Comparison of ENCODE assay signal across 7 mouse cellular contexts in genomic region chr11:116620559-116621253, GRCm38 (mm10). TPM values are rescaled to one million over a fixed set of nuclear protein-coding genes. Genes with fewer than 3 reads are reported as not detected.
DNase-seq lines count a peak whose midpoint lies in the region; ATAC-seq and TF ChIP-seq lines count a peak whose summit lies in the region.

No protein-coding gene starts in this region.

- H3K4me3 ChIP-seq in embryonic facial prominence, embryonic 13.5 days, result no peak overlapping the region
- H3K4me3 ChIP-seq in intestine, embryonic 14.5 days (ENCODE audit: low read depth, low read length), result no peak overlapping the region
- H3K4me3 ChIP-seq in neural tube, embryonic 14.5 days (ENCODE audit: low read depth, low read length), result no peak overlapping the region
- no peak overlapping the region for H3K4me3 ChIP-seq in left cerebral cortex, adult 2 months

- no peaks in the 10 kb centered on the region for H3K36me3 ChIP-seq in embryonic facial prominence, embryonic 13.5 days
- H3K36me3 ChIP-seq in intestine, embryonic 14.5 days (ENCODE audit: control insufficient read depth, insufficient read depth, low read length), result no peaks in the 10 kb centered on the region
- no peaks in the 10 kb centered on the region for H3K36me3 ChIP-seq in neural tube, embryonic 14.5 days (ENCODE audit: control insufficient read depth, insufficient read depth, low read length)

- H3K4me2 ChIP-seq in embryonic facial prominence, embryonic 13.5 days, result no peak overlapping the region
- H3K4me2 ChIP-seq in intestine, embryonic 14.5 days (ENCODE audit: low read length), result no peak overlapping the region
- H3K4me2 ChIP-seq in neural tube, embryonic 14.5 days (ENCODE audit: low read depth, low read length), result no peak overlapping the region

- peaks cover 46% of the 10 kb centered on the region for H3K4me1 ChIP-seq in embryonic facial prominence, embryonic 13.5 days
- H3K4me1 ChIP-seq in intestine, embryonic 14.5 days (replicated peaks; ENCODE audit: control insufficient read depth, insufficient read depth, low read length), result peaks cover 46% of the 10 kb centered on the region
- peaks cover 30% of the 10 kb centered on the region for H3K4me1 ChIP-seq in neural tube, embryonic 14.5 days (ENCODE audit: control insufficient read depth, insufficient read depth, low read length)

- intact Hi-C loops in left cerebral cortex, postnatal 4 days (cut with DNase I), result loop anchor here (10.0 kb wide), 1 partner anchor 306 kb away; no protein-coding TSS in a partner anchor
- intact Hi-C loops in left cerebral cortex, adult 2 months (cut with DNase I), result no loop called here

- no peak for ATAC-seq in embryonic facial prominence, embryonic 13.5 days (ENCODE audit: insufficient number of reproducible peaks, insufficient read depth, low FRiP score, low TSS enrichment, low read depth)
- ATAC-seq in intestine, embryonic 14.5 days (replicated peaks; ENCODE audit: low FRiP score, low TSS enrichment, low read depth), result no peak
- no peak for ATAC-seq in neural tube, embryonic 14.5 days (ENCODE audit: low read depth)
- no peak for ATAC-seq in activated CD4-positive, CD25-positive, alpha-beta regulatory T cell, adult 4 months

- 72% methylated on average over 10 of the region's 10 CpGs for WGBS in embryonic facial prominence, embryonic 13.5 days
- 82% methylated on average over 10 of the region's 10 CpGs for WGBS in intestine, embryonic 14.5 days
- WGBS in neural tube, embryonic 14.5 days, result 77% methylated on average over 10 of the region's 10 CpGs

- 0 out of 2 replicates have a peak overlapping the region, but pooled peaks have one; percentile 21 for H3K9ac ChIP-seq in embryonic facial prominence, embryonic 13.5 days
- H3K9ac ChIP-seq in intestine, embryonic 14.5 days (ENCODE audit: low read length), result no peak overlapping the region
- no peak overlapping the region for H3K9ac ChIP-seq in neural tube, embryonic 14.5 days (replicated peaks; ENCODE audit: low read depth, low read length)

- H3K27me3 ChIP-seq in embryonic facial prominence, embryonic 13.5 days, result peaks cover 14% of the 10 kb centered on the region; the same call in 1 of the 2 replicates
- H3K27me3 ChIP-seq in intestine, embryonic 14.5 days (replicated peaks; ENCODE audit: control insufficient read depth, insufficient read depth, low read length), result no peaks in the 10 kb centered on the region
- H3K27me3 ChIP-seq in neural tube, embryonic 14.5 days (ENCODE audit: control insufficient read depth, insufficient read depth, low read length), result peaks cover 20% of the 10 kb centered on the region

- TF ChIP-seq CTCF in left cerebral cortex, adult 2 months (IDR thresholded peaks at IDR 0.05), result no peak

- no peak overlapping the region for H3K27ac ChIP-seq in embryonic facial prominence, embryonic 13.5 days
- H3K27ac ChIP-seq in intestine, embryonic 14.5 days (ENCODE audit: low read depth), result peak overlapping the region; percentile 65
- H3K27ac ChIP-seq in neural tube, embryonic 14.5 days (ENCODE audit: low read depth, low read length), result 0 out of 2 replicates have a peak overlapping the region, but pooled peaks have one; percentile 16
- no peak overlapping the region for H3K27ac ChIP-seq in left cerebral cortex, adult 2 months

- H3K9me3 ChIP-seq in embryonic facial prominence, embryonic 13.5 days, result no peaks in the 10 kb centered on the region
- no peaks in the 10 kb centered on the region for H3K9me3 ChIP-seq in intestine, embryonic 14.5 days (ENCODE audit: control insufficient read depth, low read length)
- no peaks in the 10 kb centered on the region for H3K9me3 ChIP-seq in neural tube, embryonic 14.5 days (ENCODE audit: control insufficient read depth, low read length)

- DNase-seq in left cerebral cortex, postnatal 4 days, result peak; percentile 63
- DNase-seq in left cerebral cortex, adult 11 months (ENCODE audit: low spot score), result no peak
- DNase-seq in intestine, embryonic 14.5 days (ENCODE audit: low spot score), result no peak
- no peak for DNase-seq in left cerebral cortex, adult 2 months (ENCODE audit: extremely low spot score in 1 of 2, low spot score in 2 of 2)

RNA-seq across cellular contexts. Expression of gene Rhbdf2, which starts 6.1 kb away (rescaled TPM):
- total RNA-seq in left cerebral cortex, postnatal 4 days (2021), result 1 to 10 TPM in 1 of 2 experiments, under 1 TPM in 1; 0.90 to 1.5 TPM
- polyA plus RNA-seq in embryonic facial prominence, embryonic 13.5 days (2015; fragmentation: Nextera tagmentation; extraction: Ambion mirVana), result 4.2 and 4.3 TPM in 2 replicates
- polyA plus RNA-seq in intestine, embryonic 14.5 days (2014; fragmentation: Nextera tagmentation; extraction: Ambion mirVana), result 5.7 and 5.9 TPM in 2 replicates
- polyA plus RNA-seq in neural tube, embryonic 14.5 days (2014; fragmentation: Nextera tagmentation; extraction: Ambion mirVana), result 0.52 and 1.1 TPM in 2 replicates
- total RNA-seq in left cerebral cortex, adult 2 months (2021), result 1 to 10 TPM; 1.9 to 2.0 TPM
- 1 to 10 TPM; 4.9 to 5.0 TPM for polyA plus RNA-seq in activated CD4-positive, CD25-positive, alpha-beta regulatory T cell, adult 4 months (2017; shearing (Covaris generic))

RNA-seq across cellular contexts. Expression of gene Prcd, which starts 32.6 kb away (rescaled TPM):
- 1 to 10 TPM in 1 of 2 experiments, under 1 TPM in 1; 0.98 to 2.2 TPM for total RNA-seq in left cerebral cortex, postnatal 4 days (2021)
- polyA plus RNA-seq in embryonic facial prominence, embryonic 13.5 days (2015; fragmentation: Nextera tagmentation; extraction: Ambion mirVana), result 0.69 and 0.80 TPM in 2 replicates
- polyA plus RNA-seq in intestine, embryonic 14.5 days (2014; fragmentation: Nextera tagmentation; extraction: Ambion mirVana), result 0.75 and 1.8 TPM in 2 replicates
- polyA plus RNA-seq in neural tube, embryonic 14.5 days (2014; fragmentation: Nextera tagmentation; extraction: Ambion mirVana), result 2.7 and 3.1 TPM in 2 replicates
- total RNA-seq in left cerebral cortex, adult 2 months (2021), result 1 to 10 TPM; 5.4 to 5.8 TPM
- not detected for polyA plus RNA-seq in activated CD4-positive, CD25-positive, alpha-beta regulatory T cell, adult 4 months (2017; shearing (Covaris generic))

RNA-seq across cellular contexts. Expression of gene Cygb, which starts 33.4 kb away (rescaled TPM):
- 10 to 100 TPM; 17.1 to 20.6 TPM for total RNA-seq in left cerebral cortex, postnatal 4 days (2021)
- polyA plus RNA-seq in embryonic facial prominence, embryonic 13.5 days (2015; fragmentation: Nextera tagmentation; extraction: Ambion mirVana), result 7.1 and 7.9 TPM in 2 replicates
- polyA plus RNA-seq in intestine, embryonic 14.5 days (2014; fragmentation: Nextera tagmentation; extraction: Ambion mirVana), result 14.5 and 16.4 TPM in 2 replicates
- 23.7 and 29.1 TPM in 2 replicates for polyA plus RNA-seq in neural tube, embryonic 14.5 days (2014; fragmentation: Nextera tagmentation; extraction: Ambion mirVana)
- 10 to 100 TPM; 42.8 to 45.3 TPM for total RNA-seq in left cerebral cortex, adult 2 months (2021)
- polyA plus RNA-seq in activated CD4-positive, CD25-positive, alpha-beta regulatory T cell, adult 4 months (2017; shearing (Covaris generic)), result not detected

RNA-seq across cellular contexts. Expression of gene Aanat, which starts 34.5 kb away (rescaled TPM):
- under 1 TPM; 0.52 to 0.96 TPM for total RNA-seq in left cerebral cortex, postnatal 4 days (2021)
- polyA plus RNA-seq in embryonic facial prominence, embryonic 13.5 days (2015; fragmentation: Nextera tagmentation; extraction: Ambion mirVana), result not detected in 2 replicates
- polyA plus RNA-seq in intestine, embryonic 14.5 days (2014; fragmentation: Nextera tagmentation; extraction: Ambion mirVana), result not detected in 2 replicates
- 0.26 and 0.40 TPM in 2 replicates for polyA plus RNA-seq in neural tube, embryonic 14.5 days (2014; fragmentation: Nextera tagmentation; extraction: Ambion mirVana)
- total RNA-seq in left cerebral cortex, adult 2 months (2021), result 1 to 10 TPM; 1.3 to 2.2 TPM
- polyA plus RNA-seq in activated CD4-positive, CD25-positive, alpha-beta regulatory T cell, adult 4 months (2017; shearing (Covaris generic)), result not detected

RNA-seq across cellular contexts. Expression of gene Ube2o, which starts 39.5 kb away (rescaled TPM):
- total RNA-seq in left cerebral cortex, postnatal 4 days (2021), result 100 to 1,000 TPM; 115 to 128 TPM
- 9.7 and 11.5 TPM in 2 replicates for polyA plus RNA-seq in embryonic facial prominence, embryonic 13.5 days (2015; fragmentation: Nextera tagmentation; extraction: Ambion mirVana)
- polyA plus RNA-seq in intestine, embryonic 14.5 days (2014; fragmentation: Nextera tagmentation; extraction: Ambion mirVana), result 9.7 and 9.8 TPM in 2 replicates
- polyA plus RNA-seq in neural tube, embryonic 14.5 days (2014; fragmentation: Nextera tagmentation; extraction: Ambion mirVana), result 26.2 and 30.2 TPM in 2 replicates
- 100 to 1,000 TPM; 123 to 125 TPM for total RNA-seq in left cerebral cortex, adult 2 months (2021)
- 1 to 10 TPM; 2.2 TPM for polyA plus RNA-seq in activated CD4-positive, CD25-positive, alpha-beta regulatory T cell, adult 4 months (2017; shearing (Covaris generic))

Comparison
In these comparisons a context has a peak if more than half of its experiments do, and no peak if none do; other contexts are left out.
1. H3K27ac ChIP-seq: peak in intestine, embryonic 14.5 days (single experiment) and neural tube, embryonic 14.5 days (single experiment); none in embryonic facial prominence, embryonic 13.5 days (single experiment) and left cerebral cortex, adult 2 months (single experiment).